Mouse (Mus musculus) testis, postnatal 14 days (tissue): ENCODE results near the gene Muc20.

Experiments used
- DNase-seq: peaks from one replicate; pipeline ENCODE4 v3.0.0; 2021; ENCODE audit warnings: low spot score

Muc20 gene

GRCm38 (mm10) chr16:32796676-32797425 lies 384 bp downstream of the Muc20 start:
- no peak for DNase-seq

GRCm38 (mm10) chr16:32795177-32795576 lies 2.1 kb downstream of the Muc20 start:
- no peak for DNase-seq

GRCm38 (mm10) chr16:32790056-32790455 lies 7.2 kb downstream of the Muc20 start:
- no peak for DNase-seq

- peak; percentile 74 for DNase-seq
Measured at GRCm38 (mm10) chr16:32784840-32785239, 12.4 kb downstream of the Muc20 start.

GRCm38 (mm10) chr16:32783324-32784062 lies 13.7 kb downstream of the Muc20 start:
- DNase-seq: no peak

GRCm38 (mm10) chr16:32778956-32779355 lies 18.3 kb downstream of the Muc20 start:
- DNase-seq: no peak

- no peak for DNase-seq
Measured at GRCm38 (mm10) chr16:32776676-32777075, 20.6 kb downstream of the Muc20 start.

- DNase-seq: no peak
Measured at GRCm38 (mm10) chr16:32766904-32767303, 30.3 kb downstream of the Muc20 start.

- DNase-seq: no peak
Measured at GRCm38 (mm10) chr16:32764961-32765360, 32.3 kb downstream of the Muc20 start.

GRCm38 (mm10) chr16:32764550-32764949 lies 32.7 kb downstream of the Muc20 start:
- DNase-seq: no peak

GRCm38 (mm10) chr16:32750242-32751127 lies 46.8 kb downstream of the Muc20 start:
- no peak for DNase-seq

GRCm38 (mm10) chr16:32745852-32746251 lies 51.4 kb downstream of the Muc20 start:
- no peak for DNase-seq

- no peak for DNase-seq
Measured at GRCm38 (mm10) chr16:32742712-32743111, 54.5 kb downstream of the Muc20 start.

- no peak for DNase-seq
Measured at GRCm38 (mm10) chr16:32741366-32741765, 55.9 kb downstream of the Muc20 start.

GRCm38 (mm10) chr16:32740003-32740663 lies 57.1 kb downstream of the Muc20 start:
- peak; percentile 33 for DNase-seq

GRCm38 (mm10) chr16:32736022-32736421 lies 61.2 kb downstream of the Muc20 start:
- DNase-seq: no peak

- DNase-seq: no peak
Measured at GRCm38 (mm10) chr16:32735586-32735985, 61.6 kb downstream of the Muc20 start, which contains the start of gene Muc4. Gene Muc4 (plus strand): TSS chr16:32735886.

GRCm38 (mm10) chr16:32733213-32733612 lies 64.0 kb downstream of the Muc20 start:
- no peak for DNase-seq

GRCm38 (mm10) chr16:32728730-32729129 lies 68.5 kb downstream of the Muc20 start:
- DNase-seq: no peak

GRCm38 (mm10) chr16:32728240-32728639 lies 69.0 kb downstream of the Muc20 start:
- no peak for DNase-seq
